Mouse (Mus musculus) stomach, postnatal 0 days (tissue): Measurements from ENCODE around the gene Zfp825. TPM values are rescaled to one million over a fixed set of nuclear protein-coding genes. Genes with fewer than 3 reads are reported as not detected.
A peak's percentile ranks its signal among the peaks of the same experiment; 100 is the strongest.
"Not testable (repeated sequence)": the region's sequence is repeated elsewhere in the genome, so short reads cannot be mapped to it uniquely, and the experiment has no call there.

Experiments
- ATAC-seq: fragments of 200-750 bp; cut with Nextera tagmentation; 2 replicates; pipeline ENCODE4 v1.8.0; 2017; ENCODE audit not compliant: low FRiP score, low TSS enrichment
- DNase-seq: peaks from one replicate; pipeline ENCODE4 v3.0.0-alpha.2; 2016; ENCODE audit warnings: low spot score
- H3K27ac ChIP-seq: fragments of 300-500 bp; sonication (generic); replicated peaks from 2 replicates; pipeline ENCODE4 v1.5.1; 2014; ENCODE audit warnings: mild to moderate bottlenecking, control low read depth
- H3K27me3 ChIP-seq: fragments of 300-500 bp; sonication (generic); 2 replicates; pipeline ENCODE4 v1.6.1; 2014; ENCODE audit warnings: low read length; ENCODE audit not compliant: control insufficient read depth, insufficient read depth
- H3K36me3 ChIP-seq: fragments of 300-500 bp; sonication (generic); 2 replicates; pipeline ENCODE4 v1.6.1; 2014; ENCODE audit warnings: low read length, mixed read lengths; ENCODE audit not compliant: control insufficient read depth, insufficient read depth
- H3K4me1 ChIP-seq: fragments of 300-500 bp; sonication (generic); replicated peaks from 2 replicates; pipeline ENCODE4 v1.6.1; 2014; ENCODE audit warnings: antibody characterized with exemption; ENCODE audit not compliant: control insufficient read depth, insufficient read depth
- H3K4me2 ChIP-seq: fragments of 300-500 bp; sonication (generic); replicated peaks from 2 replicates; pipeline ENCODE4 v1.6.1; 2014; ENCODE audit warnings: low read depth, mild to moderate bottlenecking, control low read depth, moderate library complexity
- H3K4me3 ChIP-seq: fragments of 300-500 bp; sonication (generic); 2 replicates; pipeline ENCODE4 v1.5.1; 2014; ENCODE audit warnings: low read depth, low read length, control low read depth
- H3K9ac ChIP-seq: fragments of 300-500 bp; sonication (generic); 2 replicates; pipeline ENCODE4 v1.6.1; 2014; ENCODE audit warnings: mild to moderate bottlenecking, low read length, control low read depth, mixed read lengths
- H3K9me3 ChIP-seq: fragments of 300-500 bp; sonication (generic); 2 replicates; pipeline ENCODE4 v1.6.1; 2016; ENCODE audit warnings: low read length; ENCODE audit not compliant: control insufficient read depth
- CTCF ChIP-seq: IDR thresholded peaks from 2 replicates; pipeline ENCODE4 v1.5.1; 2016; ENCODE audit warnings: antibody characterized with exemption, low read depth, mild to moderate bottlenecking, moderate library complexity
- EP300 ChIP-seq: optimal IDR thresholded peaks from 2 replicates; pipeline ENCODE3; 2016; ENCODE audit warnings: antibody characterized with exemption
- WGBS: fragments of 180-500 bp; shearing (Covaris S2); extraction: QIAGEN DNeasy Blood & Tissue Kit; methylation state at CpG from one replicate; pipeline ENCODE4 v1.1.7; 2014; 5-methylcytosine and 5-hydroxymethylcytosine counted together
- polyA plus RNA-seq: library from polyadenylated mRNA; unstranded; fragments of >200 nt; fragmentation: Nextera tagmentation; extraction: Ambion mirVana; gene quantifications from 2 replicates; pipeline ENCODE4 v1.2.1, GENCODE M21; 2015

The Zfp825 gene
- polyA plus RNA-seq, 1 experiment from 2014 or later = 10.7 TPM

DNA sequence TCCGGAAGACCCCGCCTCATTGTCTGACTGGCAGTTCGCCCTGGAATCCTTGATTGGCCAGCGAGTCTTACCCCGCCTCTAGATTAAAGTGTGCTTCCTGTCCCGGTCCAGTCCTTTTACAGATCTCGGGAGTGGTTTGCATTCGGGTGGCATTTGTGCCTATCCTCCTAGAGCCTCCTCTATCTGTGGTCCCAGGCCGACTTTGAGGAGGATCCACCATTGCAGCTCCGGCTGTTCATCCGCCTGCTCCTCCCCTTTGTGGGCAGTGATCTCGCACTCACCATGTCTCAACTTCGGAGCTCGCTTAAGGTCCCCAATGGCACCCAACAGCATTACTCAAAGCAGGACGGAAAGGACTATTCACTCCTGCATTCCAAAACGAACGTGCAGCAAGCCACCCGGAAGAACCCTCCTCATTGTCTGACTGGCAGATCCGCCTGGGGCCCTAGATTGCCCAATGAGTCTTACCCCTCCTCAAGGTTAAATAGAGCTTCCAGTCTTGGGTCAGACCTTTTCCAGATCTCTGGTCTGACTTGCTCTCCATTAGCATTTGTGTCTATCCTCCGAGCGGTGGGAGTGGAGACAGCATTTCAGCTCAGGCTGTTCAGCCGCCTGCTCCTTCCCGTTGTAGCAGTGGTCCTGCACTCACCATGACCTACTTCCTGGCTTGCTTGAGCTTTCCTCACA lies 30.9 kb downstream of the Zfp825 start:
- no peaks in the 10 kb centered on the region for H3K36me3 ChIP-seq
- H3K27me3 ChIP-seq = no peaks in the 10 kb centered on the region
- TF ChIP-seq CTCF (0 out of 2 replicates have a peak, but pooled peaks have one; percentile 1), EP300 (no peak)
- H3K9me3 ChIP-seq = no peaks in the 10 kb centered on the region
- peak; percentile 98 for ATAC-seq
- H3K27ac ChIP-seq = peak overlapping the region; percentile 93
- peak overlapping the region; percentile 53 for H3K4me3 ChIP-seq
- peak; percentile 86 for DNase-seq
- under 1% methylated on average over 23 of the region's 23 CpGs for WGBS
- H3K4me1 ChIP-seq = no peaks in the 10 kb centered on the region
- H3K4me2 ChIP-seq = peak overlapping the region; percentile 64
- peak overlapping the region; percentile 47 for H3K9ac ChIP-seq

DNA sequence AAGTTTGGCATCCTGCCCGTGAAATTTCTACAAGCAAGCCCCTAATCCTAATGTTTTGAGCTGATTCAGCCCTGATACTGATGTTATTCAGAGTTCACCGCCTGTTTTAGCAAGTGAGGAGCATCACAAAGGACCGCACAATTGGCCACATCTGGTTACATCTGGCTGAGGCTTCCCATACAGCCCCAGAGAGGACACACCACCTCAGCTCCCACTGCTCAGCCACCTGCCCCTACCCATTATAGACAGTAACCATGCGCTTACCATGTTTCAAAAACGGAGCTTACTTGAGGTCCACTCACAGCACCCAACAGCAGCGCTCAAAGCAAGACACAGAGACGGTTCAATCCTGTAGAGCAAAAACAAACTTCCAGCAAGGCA lies 31.5 kb downstream of the Zfp825 start:
- 3% methylated on average over 7 of the region's 7 CpGs for WGBS

DNA sequence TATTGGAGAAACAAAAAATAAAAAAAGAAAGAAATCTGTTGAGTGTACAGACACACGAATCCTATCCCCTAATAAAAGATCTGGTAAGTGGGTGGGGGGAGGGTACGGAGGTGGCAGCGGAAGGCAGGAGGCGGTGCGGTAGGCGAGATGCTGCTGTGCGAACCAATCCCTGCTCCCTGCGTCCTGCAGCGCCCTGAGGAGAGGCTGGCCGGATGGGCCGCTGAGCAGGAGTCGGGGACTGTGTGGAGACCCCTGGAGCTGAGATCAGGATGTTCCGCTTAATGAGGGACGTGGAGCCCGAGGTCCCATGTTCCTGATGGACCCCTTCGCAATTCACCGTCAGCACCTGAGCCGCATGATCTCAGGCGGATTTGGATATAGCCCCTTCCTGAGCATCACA lies 53.9 kb downstream of the Zfp825 start:
- H3K27ac ChIP-seq = no peak overlapping the region
- ATAC-seq = no peak
- H3K36me3 ChIP-seq = no peaks in the 10 kb centered on the region
- TF ChIP-seq CTCF = no peak
- no peak for TF ChIP-seq EP300
- peaks cover 8% of the 10 kb centered on the region; the same call in 1 of the 2 replicates for H3K9me3 ChIP-seq
- no peaks in the 10 kb centered on the region for H3K4me1 ChIP-seq
- H3K27me3 ChIP-seq = no peaks in the 10 kb centered on the region
- WGBS = 31% methylated on average over 15 of the region's 19 CpGs
- no peak overlapping the region for H3K4me2 ChIP-seq
- no peak overlapping the region for H3K4me3 ChIP-seq
- DNase-seq = no peak
- no peak overlapping the region for H3K9ac ChIP-seq

More for the DNA sequence above, 31.5 kb downstream of the Zfp825 start:
- not testable (repeated sequence) for H3K36me3 ChIP-seq, DNase-seq, H3K27me3 ChIP-seq, H3K4me1 ChIP-seq, ATAC-seq, H3K9me3 ChIP-seq
- H3K9ac ChIP-seq = peak overlapping the region; percentile 47
- H3K4me2 ChIP-seq = peak overlapping the region; percentile 64
- peak overlapping the region; percentile 53 for H3K4me3 ChIP-seq
- peak overlapping the region; percentile 93 for H3K27ac ChIP-seq

Other genes starting within 250 kb of the Zfp825 start
- gene Ahrr, start 201.7 kb downstream of the Zfp825 start, polyA plus RNA-seq = 0.47 and 0.53 TPM in 2 replicates
- gene Pdcd6, start 176.4 kb downstream of the Zfp825 start, polyA plus RNA-seq = 138 and 142 TPM in 2 replicates
- 156 and 171 TPM in 2 replicates for gene Sdha, start 143.7 kb downstream of the Zfp825 start, polyA plus RNA-seq
- 31.4 and 33.1 TPM in 2 replicates for gene Ccdc127, start 143.7 kb downstream of the Zfp825 start, polyA plus RNA-seq
- not detected in 2 replicates for gene Lrrc14b, start 130.0 kb downstream of the Zfp825 start, polyA plus RNA-seq
- gene Zfp72, start 103.2 kb downstream of the Zfp825 start, polyA plus RNA-seq = 1.7 and 2.3 TPM in 2 replicates
- gene Ftl1-ps1, start 94.3 kb downstream of the Zfp825 start, polyA plus RNA-seq = 92.7 and 99.0 TPM in 2 replicates
- 25.7 and 26.2 TPM in 2 replicates for gene Erap1, start 145.6 kb upstream of the Zfp825 start, polyA plus RNA-seq